Mouse (Mus musculus) mouse embryonic stem cell (cell line): ENCODE measurements at regions not wholly inside any gene's neighbourhood (a gene's known extent, or its start where the extent isn't known, plus 50 kb on each side); places are given as distances from the start of the nearest gene placed in this dataset.

Experiments used
- in situ Hi-C, 2 experiments: fragments of 300-500 bp; cut with MboI; formaldehyde crosslinking; loops; 1 replicate in 1 of 2; 3 replicates in 1 of 2; pipeline ENCODE4 v1.14.3; 2019 to 2020; ENCODE audit warnings: low sequenced_read_pairs in 2 of 2, low pct_unique_long_range_greater_than_20kb in 1 of 2, mixed read lengths in 1 of 2; ENCODE audit not compliant: unreplicated experiment in 1 of 2

- in situ Hi-C loops, result no loop called here
Measured at GRCm38 (mm10) chrX:167014322-167014721, 194.8 kb downstream of the Tmsb4x start.

- in situ Hi-C loops, result no loop called here
Measured at GRCm38 (mm10) chrX:167012891-167013290, 196.2 kb downstream of the Tmsb4x start.

- in situ Hi-C loops, result no loop called here
Measured at GRCm38 (mm10) chrX:167011977-167012542, 197.1 kb downstream of the Tmsb4x start.

GRCm38 (mm10) chrX:166995855-166996254, 213.3 kb downstream of the Tmsb4x start:
- in situ Hi-C loops, result no loop called here

GRCm38 (mm10) chrX:166981003-166981402, 228.1 kb downstream of the Tmsb4x start:
- in situ Hi-C loops, result no loop called here

- in situ Hi-C loops, result no loop called here
Measured at GRCm38 (mm10) chrX:166980504-166980903, 228.6 kb downstream of the Tmsb4x start.

- in situ Hi-C loops, result no loop called here
Measured at GRCm38 (mm10) chrX:166977029-166977428, 232.1 kb downstream of the Tmsb4x start.

- in situ Hi-C loops, result loop anchor here in 1 of 2 experiments (25.0 kb wide), 1 partner anchor 266 kb away; no protein-coding TSS in a partner anchor
Measured at GRCm38 (mm10) chrX:166971721-166972120, 237.4 kb downstream of the Tmsb4x start.

- in situ Hi-C loops, result loop anchor here in 1 of 2 experiments (25.0 kb wide), 1 partner anchor 272 kb away; no protein-coding TSS in a partner anchor
Measured at GRCm38 (mm10) chrX:166964656-166965582, 244.2 kb downstream of the Tmsb4x start.

- in situ Hi-C loops, result loop anchor here in 1 of 2 experiments (25.0 kb wide), 1 partner anchor 285 kb away; no protein-coding TSS in a partner anchor
Measured at GRCm38 (mm10) chrX:166952528-166953189, 256.5 kb downstream of the Tmsb4x start.

- in situ Hi-C loops, result loop anchor here in 1 of 2 experiments (25.0 kb wide), 1 partner anchor 286 kb away; no protein-coding TSS in a partner anchor
Measured at GRCm38 (mm10) chrX:166951011-166951410, 258.1 kb downstream of the Tmsb4x start.

- in situ Hi-C loops, result no loop called here
Measured at GRCm38 (mm10) chrX:166945915-166946314, 263.2 kb downstream of the Tmsb4x start.

GRCm38 (mm10) chrX:166945476-166945875, 263.6 kb downstream of the Tmsb4x start:
- in situ Hi-C loops, result no loop called here

GRCm38 (mm10) chrX:166933766-166934165, 275.3 kb downstream of the Tmsb4x start:
- in situ Hi-C loops, result no loop called here

- in situ Hi-C loops, result no loop called here
Measured at GRCm38 (mm10) chrX:166932472-166932871, 276.6 kb downstream of the Tmsb4x start.

GRCm38 (mm10) chrX:166931048-166931447, 278.1 kb downstream of the Tmsb4x start:
- in situ Hi-C loops, result no loop called here

GRCm38 (mm10) chrX:166929716-166930420, 279.2 kb downstream of the Tmsb4x start:
- in situ Hi-C loops, result no loop called here

- in situ Hi-C loops, result no loop called here
Measured at GRCm38 (mm10) chrX:166915356-166915953, 293.7 kb downstream of the Tmsb4x start.
